Mouse (Mus musculus): ENCODE measurements around the gene Acss1. TPM values are rescaled to one million over a fixed set of nuclear protein-coding genes. Genes with fewer than 3 reads are reported as not detected.

Acss1 gene
- polyA plus RNA-seq, 2 experiments: 30.3 to 34.1 TPM

DNA sequence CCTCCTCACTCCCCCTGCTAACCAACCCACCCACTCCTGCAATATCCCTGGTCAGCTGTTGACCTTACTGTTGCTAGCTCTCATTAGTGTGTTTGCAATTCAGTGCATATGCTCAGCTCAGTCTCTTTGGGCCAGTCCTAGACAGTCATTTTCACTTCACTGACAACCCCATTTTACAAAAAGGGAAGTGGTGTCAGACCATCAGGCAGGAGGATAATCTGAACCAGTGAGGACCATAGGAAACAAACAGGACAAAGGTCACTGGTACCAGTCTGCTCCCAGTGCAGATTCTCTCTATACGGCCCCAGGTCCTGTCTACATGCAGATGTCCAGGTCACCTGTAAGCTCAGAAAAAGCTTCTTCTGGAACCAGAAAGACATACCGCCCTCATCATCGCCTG, 12.2 kb downstream of the Acss1 start:
- 78% methylated on average over 3 of the region's 3 CpGs for WGBS (ENCODE audit: insufficient replicate concordance)
- peaks cover 32% of the 10 kb centered on the region for H3K36me3 ChIP-seq (replicated peaks; ENCODE audit: control insufficient read depth, insufficient read depth, low read depth)
- DNase-seq (ENCODE audit: low read depth in 3 of 3, low spot score in 3 of 3): no peak
- no peak overlapping the region for H3K9ac ChIP-seq (replicated peaks)
- peaks cover 6 to 25% of the 10 kb centered on the region in 2 experiments for H3K4me1 ChIP-seq (replicated peaks; ENCODE audit: control insufficient read depth in 2 of 2, insufficient read depth in 2 of 2, low read length in 1 of 2)
- no peak for ATAC-seq (ENCODE audit: insufficient read depth)
- no peak overlapping the region for H3K4me2 ChIP-seq (ENCODE audit: low read depth)
- H3K4me3 ChIP-seq (ENCODE audit: insufficient read depth in 1 of 2, low read depth in 2 of 2, low read length in 2 of 2): no peak overlapping the region
- no peak for TF ChIP-seq EP300 (IDR thresholded peaks at IDR 0.05; ENCODE audit: low read depth)
- TF ChIP-seq CTCF (IDR thresholded peaks at IDR 0.05; ENCODE audit: low read depth): no peak
- H3K27ac ChIP-seq: no peak overlapping the region
- H3K9me3 ChIP-seq (ENCODE audit: control insufficient read depth, low read length): no peaks in the 10 kb centered on the region
- H3K27me3 ChIP-seq (ENCODE audit: control insufficient read depth, insufficient read depth, low read length): no peaks in the 10 kb centered on the region

DNA sequence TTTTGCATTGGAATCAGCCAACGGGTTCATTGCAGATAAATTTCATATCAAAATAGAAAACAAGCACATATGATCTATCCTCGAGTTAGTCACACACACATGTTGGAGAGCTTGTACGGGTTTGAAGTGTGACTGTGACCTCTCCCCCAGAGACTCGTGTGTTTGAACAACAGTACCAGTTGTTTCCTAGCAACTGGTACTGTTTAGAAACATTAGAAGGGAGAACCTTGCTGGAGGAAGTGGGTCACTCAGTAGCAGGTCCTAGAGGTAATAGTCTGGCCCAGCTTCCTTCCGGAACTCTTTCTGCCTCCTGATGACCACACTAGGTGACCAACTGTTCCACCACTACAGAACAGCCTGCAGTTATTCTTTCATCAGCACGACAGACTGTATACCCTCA, 13.0 kb downstream of the Acss1 start:
- no peaks in the 10 kb centered on the region for H3K27me3 ChIP-seq (ENCODE audit: control insufficient read depth, insufficient read depth, low read length)
- H3K4me3 ChIP-seq (ENCODE audit: insufficient read depth in 1 of 2, low read depth in 2 of 2, low read length in 2 of 2): no peak overlapping the region
- H3K9me3 ChIP-seq (ENCODE audit: control insufficient read depth, low read length): no peaks in the 10 kb centered on the region
- DNase-seq (ENCODE audit: low read depth in 3 of 3, low spot score in 3 of 3) (no peak), ATAC-seq (ENCODE audit: insufficient read depth) (no peak)
- peaks cover 30% of the 10 kb centered on the region for H3K36me3 ChIP-seq (replicated peaks; ENCODE audit: control insufficient read depth, insufficient read depth, low read depth)
- TF ChIP-seq CTCF (IDR thresholded peaks at IDR 0.05; ENCODE audit: low read depth) (no peak), EP300 (IDR thresholded peaks at IDR 0.05; ENCODE audit: low read depth) (no peak)
- H3K27ac ChIP-seq: no peak overlapping the region
- H3K4me2 ChIP-seq (ENCODE audit: low read depth): no peak overlapping the region
- H3K9ac ChIP-seq (replicated peaks): no peak overlapping the region
- H3K4me1 ChIP-seq (replicated peaks; ENCODE audit: control insufficient read depth in 2 of 2, insufficient read depth in 2 of 2, low read length in 1 of 2): peaks cover 6 to 21% of the 10 kb centered on the region in 2 experiments
- WGBS (ENCODE audit: insufficient replicate concordance): 71% methylated on average over 6 of the region's 6 CpGs

DNA sequence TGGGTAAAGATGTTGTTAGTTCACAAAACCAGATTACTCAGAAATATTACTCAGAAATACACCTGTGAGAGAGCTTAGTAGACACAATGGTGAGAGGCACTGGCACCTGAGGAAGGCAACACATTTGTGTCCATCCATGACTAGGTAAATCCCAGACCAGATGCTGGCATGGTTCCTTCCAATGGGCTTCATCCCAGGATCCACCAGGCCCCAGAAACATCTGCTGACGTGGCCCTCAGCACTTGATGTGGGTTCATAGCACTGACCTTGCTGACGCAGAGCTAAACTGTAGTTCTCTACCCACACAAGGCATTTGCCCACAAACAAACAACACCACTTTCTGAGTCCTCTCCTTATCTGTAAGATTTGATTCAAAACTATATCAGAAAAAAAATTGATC, 13.5 kb downstream of the Acss1 start:
- peaks cover 6 to 19% of the 10 kb centered on the region in 2 experiments for H3K4me1 ChIP-seq (replicated peaks; ENCODE audit: control insufficient read depth in 2 of 2, insufficient read depth in 2 of 2, low read length in 1 of 2)
- H3K27me3 ChIP-seq (ENCODE audit: control insufficient read depth, insufficient read depth, low read length): no peaks in the 10 kb centered on the region
- no peak overlapping the region for H3K27ac ChIP-seq
- 84% methylated on average over 2 of the region's 2 CpGs for WGBS (ENCODE audit: insufficient replicate concordance)
- ATAC-seq (ENCODE audit: insufficient read depth) (no peak), DNase-seq (ENCODE audit: low read depth in 3 of 3, low spot score in 3 of 3) (no peak)
- H3K9ac ChIP-seq (replicated peaks): no peak overlapping the region
- H3K4me3 ChIP-seq (ENCODE audit: insufficient read depth in 1 of 2, low read depth in 2 of 2, low read length in 2 of 2): no peak overlapping the region
- H3K36me3 ChIP-seq (replicated peaks; ENCODE audit: control insufficient read depth, insufficient read depth, low read depth): peaks cover 29% of the 10 kb centered on the region
- TF ChIP-seq CTCF (IDR thresholded peaks at IDR 0.05; ENCODE audit: low read depth) (no peak), EP300 (IDR thresholded peaks at IDR 0.05; ENCODE audit: low read depth) (no peak)
- no peaks in the 10 kb centered on the region for H3K9me3 ChIP-seq (ENCODE audit: control insufficient read depth, low read length)
- H3K4me2 ChIP-seq (ENCODE audit: low read depth): no peak overlapping the region

DNA sequence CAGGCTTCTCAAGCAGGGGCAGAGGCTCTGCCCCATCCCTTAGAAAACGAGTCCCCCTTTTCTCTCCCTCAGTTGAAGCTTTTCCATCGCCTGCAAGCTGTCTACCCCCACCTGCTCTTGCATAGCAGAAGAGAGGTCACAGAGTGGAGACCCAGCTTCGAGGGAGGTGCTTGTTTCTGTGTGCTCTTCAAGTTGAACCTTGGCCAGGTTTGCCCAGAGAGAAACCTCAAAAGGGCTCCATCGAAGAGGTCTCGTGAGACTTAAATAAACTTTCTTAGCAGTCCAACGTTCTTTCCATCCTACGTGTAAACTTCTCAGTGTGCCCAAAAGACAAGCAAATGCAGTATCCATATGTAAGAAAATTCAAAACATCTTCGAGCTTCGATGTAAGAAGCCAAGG, 16.9 kb downstream of the Acss1 start:
- DNase-seq (ENCODE audit: low read depth in 3 of 3, low spot score in 3 of 3) (no peak), ATAC-seq (ENCODE audit: insufficient read depth) (no peak)
- H3K4me3 ChIP-seq (ENCODE audit: insufficient read depth in 1 of 2, low read depth in 2 of 2, low read length in 2 of 2): no peak overlapping the region
- WGBS (ENCODE audit: insufficient replicate concordance): 63% methylated on average over 9 of the region's 9 CpGs
- no peak overlapping the region for H3K9ac ChIP-seq (replicated peaks)
- no peaks in the 10 kb centered on the region for H3K27me3 ChIP-seq (ENCODE audit: control insufficient read depth, insufficient read depth, low read length)
- H3K9me3 ChIP-seq (ENCODE audit: control insufficient read depth, low read length): no peaks in the 10 kb centered on the region
- peaks cover 14 to 15% of the 10 kb centered on the region in 2 experiments for H3K4me1 ChIP-seq (replicated peaks; ENCODE audit: control insufficient read depth in 2 of 2, insufficient read depth in 2 of 2, low read length in 1 of 2)
- no peak overlapping the region for H3K27ac ChIP-seq
- no peak overlapping the region; the same call in 1 of the 2 replicates for H3K4me2 ChIP-seq (ENCODE audit: low read depth)
- TF ChIP-seq EP300 (IDR thresholded peaks at IDR 0.05; ENCODE audit: low read depth) (no peak), CTCF (IDR thresholded peaks at IDR 0.05; ENCODE audit: low read depth) (no peak)
- peaks cover 3% of the 10 kb centered on the region for H3K36me3 ChIP-seq (replicated peaks; ENCODE audit: control insufficient read depth, insufficient read depth, low read depth)

DNA sequence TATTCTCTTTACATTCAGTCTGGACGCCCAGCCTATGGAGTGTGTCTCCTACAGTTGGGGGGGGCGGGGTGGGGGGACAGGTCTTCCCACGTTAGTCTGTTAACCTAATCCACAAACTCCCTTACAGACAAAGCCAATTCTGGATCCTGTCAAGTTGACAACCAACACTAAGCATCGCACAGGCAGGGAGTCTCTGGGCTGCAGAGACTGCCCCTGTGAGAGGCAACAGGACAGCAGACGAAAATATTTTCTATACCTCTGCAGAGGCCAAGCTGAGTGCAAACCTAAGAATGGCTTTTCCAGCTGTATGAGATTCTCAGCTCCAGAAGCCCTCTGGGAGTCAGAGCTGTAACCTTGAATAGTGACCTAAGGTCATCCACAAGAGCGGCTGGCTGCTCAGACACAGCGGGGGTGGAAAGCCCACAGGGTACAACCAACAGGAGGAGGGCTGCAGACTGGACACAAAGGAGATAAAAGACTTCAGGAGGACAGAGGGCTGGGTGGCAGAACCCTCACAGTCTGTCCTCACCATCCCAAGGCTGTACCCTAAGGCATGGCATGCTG, 17.7 kb downstream of the Acss1 start:
- DNase-seq (ENCODE audit: low read depth in 3 of 3, low spot score in 3 of 3) (no peak), ATAC-seq (ENCODE audit: insufficient read depth) (no peak)
- Histone ChIP-seq H3K4me3 (ENCODE audit: insufficient read depth in 1 of 2, low read depth in 2 of 2, low read length in 2 of 2) (no peak overlapping the region), H3K27me3 (ENCODE audit: control insufficient read depth, insufficient read depth, low read length) (no peaks in the 10 kb centered on the region), H3K9ac (replicated peaks) (no peak overlapping the region), H3K4me1 (replicated peaks; ENCODE audit: control insufficient read depth in 2 of 2, insufficient read depth in 2 of 2, low read length in 1 of 2) (peaks cover 14 to 18% of the 10 kb centered on the region in 2 experiments), H3K4me2 (ENCODE audit: low read depth) (no peak overlapping the region; the same call in 1 of the 2 replicates), H3K36me3 (replicated peaks; ENCODE audit: control insufficient read depth, insufficient read depth, low read depth) (peaks cover 3% of the 10 kb centered on the region), H3K27ac (no peak overlapping the region), H3K9me3 (ENCODE audit: control insufficient read depth, low read length) (no peaks in the 10 kb centered on the region)
- 56% methylated on average over 7 of the region's 7 CpGs for WGBS (ENCODE audit: insufficient replicate concordance)
- TF ChIP-seq EP300 (IDR thresholded peaks at IDR 0.05; ENCODE audit: low read depth) (no peak), CTCF (IDR thresholded peaks at IDR 0.05; ENCODE audit: low read depth) (no peak)
